In the genomic region with DNA sequence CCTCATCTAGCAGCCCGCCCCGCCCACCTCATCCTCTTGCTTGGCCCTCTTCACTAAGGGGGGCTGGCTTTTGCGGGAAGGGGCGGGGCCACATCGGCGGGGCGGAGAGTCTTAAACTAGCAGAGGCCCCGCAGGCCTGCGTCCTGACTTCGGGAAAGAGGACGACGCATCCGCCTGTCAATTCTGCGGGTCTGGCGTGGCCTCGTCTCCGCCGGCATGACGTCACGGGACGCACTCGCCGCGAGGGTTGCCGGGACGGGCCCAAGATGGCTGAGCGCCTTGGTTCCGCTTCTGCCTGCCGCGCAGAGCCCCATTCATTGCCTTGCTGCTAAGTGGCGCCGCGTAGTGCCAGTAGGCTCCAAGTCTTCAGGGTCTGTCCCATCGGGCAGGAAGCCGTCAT, we compare ENCODE assay signal across 8 mouse cellular contexts. TPM values are rescaled to one million over a fixed set of nuclear protein-coding genes. Genes with fewer than 3 reads are reported as not detected.
DNase-seq lines count a peak whose midpoint lies in the region; ATAC-seq lines count a peak whose summit lies in the region.

Gene Htt (plus strand): TSS at position 232 of the 400 bp plus-strand sequence.

- H3K27ac ChIP-seq in forebrain, embryonic 14.5 days (ENCODE audit: low read depth, low read length): peak within 1 kb of the TSS; percentile 94
- H3K27ac ChIP-seq in neural tube, embryonic 15.5 days (replicated peaks): peak within 1 kb of the TSS; percentile 94

- H3K27me3 ChIP-seq in forebrain, embryonic 14.5 days (replicated peaks; ENCODE audit: control insufficient read depth, insufficient read depth, low read length): no peaks in the 10 kb centered on the region
- no peaks in the 10 kb centered on the region for H3K27me3 ChIP-seq in neural tube, embryonic 15.5 days (replicated peaks)

- H3K9ac ChIP-seq in forebrain, embryonic 14.5 days (ENCODE audit: low read length): peak within 1 kb of the TSS; percentile 82
- peak within 1 kb of the TSS; percentile 99 for H3K9ac ChIP-seq in neural tube, embryonic 15.5 days (replicated peaks)

- peak; percentile 97 for DNase-seq in ES-CJ7 (ENCODE audit: low read depth, low spot score)
- peak; percentile 96 for DNase-seq in cerebellum, adult 11 months
- DNase-seq in forebrain, embryonic 14.5 days (ENCODE audit: low spot score): peak; percentile 99
- peak; percentile 96 to 97 for DNase-seq in heart, postnatal 14 days
- DNase-seq in layer of hippocampus, adult 11-12 months (ENCODE audit: low spot score): peak; percentile 97
- DNase-seq in lung, adult 18-20 months: peak; percentile 98
- DNase-seq in testis, postnatal 14 days (ENCODE audit: low spot score): peak; percentile 97

- H3K4me2 ChIP-seq in forebrain, embryonic 14.5 days (ENCODE audit: low read length): peak within 1 kb of the TSS; percentile 93
- peak within 1 kb of the TSS; percentile 91 for H3K4me2 ChIP-seq in neural tube, embryonic 15.5 days

- WGBS in forebrain, embryonic 14.5 days: 2% methylated on average over 35 of the region's 35 CpGs
- WGBS in neural tube, embryonic 15.5 days: under 1% methylated on average over 35 of the region's 35 CpGs

- intact Hi-C loops in heart, postnatal 14 days (cut with DNase I): loop anchor here (2.0 kb wide), 1 partner anchor 101 kb away; the partner anchor contains the start of genes Grk4 and Nop14

- peaks cover 13% of the 10 kb centered on the region for H3K4me1 ChIP-seq in forebrain, embryonic 14.5 days (ENCODE audit: control insufficient read depth, insufficient read depth, low read length)
- peaks cover 28% of the 10 kb centered on the region for H3K4me1 ChIP-seq in neural tube, embryonic 15.5 days

- H3K4me3 ChIP-seq in forebrain, embryonic 14.5 days (ENCODE audit: low read depth, low read length): peak within 1 kb of the TSS; percentile 71
- H3K4me3 ChIP-seq in neural tube, embryonic 15.5 days (replicated peaks): peak within 1 kb of the TSS; percentile 99

- H3K36me3 ChIP-seq in forebrain, embryonic 14.5 days (ENCODE audit: control insufficient read depth, insufficient read depth, low read length): no peaks in the 10 kb centered on the region
- H3K36me3 ChIP-seq in neural tube, embryonic 15.5 days: no peaks in the 10 kb centered on the region

- ATAC-seq in forebrain, embryonic 14.5 days: peak; percentile 99
- ATAC-seq in neural tube, embryonic 15.5 days (ENCODE audit: low FRiP score): peak; percentile 99

- H3K9me3 ChIP-seq in forebrain, embryonic 14.5 days (replicated peaks; ENCODE audit: control insufficient read depth, low read length): no peaks in the 10 kb centered on the region
- no peaks in the 10 kb centered on the region for H3K9me3 ChIP-seq in neural tube, embryonic 15.5 days (replicated peaks)

RNA-seq across cellular contexts. Expression of gene Htt, which starts in this region (rescaled TPM):
- 7.9 and 11.6 TPM in 2 replicates for polyA plus RNA-seq in forebrain, embryonic 14.5 days (2014; fragmentation: Nextera tagmentation; extraction: Ambion mirVana)
- total RNA-seq in heart, postnatal 14 days (2021): 10 to 100 TPM; 13.6 to 14.1 TPM
- 13.5 and 14.0 TPM in 2 replicates for polyA plus RNA-seq in neural tube, embryonic 15.5 days (2015; fragmentation: Nextera tagmentation; extraction: Ambion mirVana)

Comparison
In these comparisons a context has a peak if more than half of its experiments do, and no peak if none do; other contexts are left out.
1. Peak in every context shown above with its lines: DNase-seq, ATAC-seq, H3K4me3 ChIP-seq and H3K27ac ChIP-seq.